Mouse (Mus musculus) left cerebral cortex, postnatal 25 days (tissue): ENCODE measurements around the gene Pkm. TPM values are rescaled to one million over a fixed set of nuclear protein-coding genes. Genes with fewer than 3 reads are reported as not detected.

Experiments
- DNase-seq, 2 experiments: peaks; one replicate each; pipeline ENCODE4 v3.0.0; 2022; ENCODE audit warnings: low spot score in 2 of 2, mixed read lengths in 1 of 2
- intact Hi-C: fragments of 180-260 bp; cut with DNase I; formaldehyde crosslinking; loops from one replicate; pipeline ENCODE4 v1.15.1; 2025
- total RNA-seq, 2 experiments: library from RNA; stranded (reverse); gene quantifications; 2 replicates each; pipeline ENCODE4 v1.2.3; 2021

Gene Pkm
- total RNA-seq, 2 experiments from 2014 or later = 1,173 to 1,205 TPM

GRCm38 (mm10) chr9:59663957-59664356, 7.8 kb downstream of the Pkm start:
- intact Hi-C loops = no loop called here

GRCm38 (mm10) chr9:59664664-59665256, 8.6 kb downstream of the Pkm start:
- intact Hi-C loops = no loop called here
- DNase-seq = no peak

More at GRCm38 (mm10) chr9:59663957-59664356, 7.8 kb downstream of the Pkm start:
- DNase-seq = no peak

GRCm38 (mm10) chr9:59666016-59666415, 9.8 kb downstream of the Pkm start:
- DNase-seq = no peak
- intact Hi-C loops = no loop called here

GRCm38 (mm10) chr9:59666813-59667212, 10.6 kb downstream of the Pkm start:
- no peak for DNase-seq
- intact Hi-C loops = no loop called here

GRCm38 (mm10) chr9:59667250-59667649, 11.1 kb downstream of the Pkm start:
- DNase-seq = peak; percentile 56 to 72
- intact Hi-C loops = no loop called here

- no peak for DNase-seq
- intact Hi-C loops = no loop called here
These were observed 11.7 kb downstream of the Pkm start for GRCm38 (mm10) chr9:59667904-59668303.

- DNase-seq = no peak
- intact Hi-C loops = no loop called here
These were observed 12.3 kb downstream of the Pkm start for GRCm38 (mm10) chr9:59668473-59668872.

GRCm38 (mm10) chr9:59669172-59669571, 13.0 kb downstream of the Pkm start:
- intact Hi-C loops = no loop called here
- DNase-seq = no peak

GRCm38 (mm10) chr9:59672195-59672894, 16.2 kb downstream of the Pkm start:
- DNase-seq = peak in 1 of 2 experiments; percentile 65
- intact Hi-C loops = no loop called here

GRCm38 (mm10) chr9:59673427-59673826, 17.3 kb downstream of the Pkm start:
- intact Hi-C loops = no loop called here
- DNase-seq = no peak

- intact Hi-C loops = no loop called here
- DNase-seq = peak in 1 of 2 experiments; percentile 64
These were observed 19.4 kb downstream of the Pkm start for GRCm38 (mm10) chr9:59675598-59675997.

GRCm38 (mm10) chr9:59678313-59678712, 22.1 kb downstream of the Pkm start:
- intact Hi-C loops = no loop called here
- DNase-seq = no peak

GRCm38 (mm10) chr9:59679678-59680533, 23.7 kb downstream of the Pkm start, which contains the start of gene Gramd2:
Gramd2 (plus strand) TSS chr9:59680144.
- intact Hi-C loops = loop anchor here (2.0 kb wide), 1 partner anchor 23 kb away; the partner anchor contains the start of gene Pkm
- peak; percentile 75 to 79 for DNase-seq

GRCm38 (mm10) chr9:59680534-59680875, 24.3 kb downstream of the Pkm start:
- no peak for DNase-seq
- intact Hi-C loops = loop anchor here (2.0 kb wide), 1 partner anchor 24 kb away; the partner anchor contains the start of gene Pkm

- intact Hi-C loops = no loop called here
- DNase-seq = no peak
These were observed 27.9 kb downstream of the Pkm start for GRCm38 (mm10) chr9:59684020-59684419.

GRCm38 (mm10) chr9:59687416-59688046, 31.4 kb downstream of the Pkm start:
- peak; percentile 63 to 92 for DNase-seq
- intact Hi-C loops = no loop called here

- DNase-seq = peak; percentile 81 to 93
- intact Hi-C loops = loop anchor here (5.0 kb wide), 1 partner anchor 61 kb away; the partner anchor contains the start of genes Myo9a and Senp8
These were observed 35.5 kb downstream of the Pkm start for GRCm38 (mm10) chr9:59691635-59692094.

GRCm38 (mm10) chr9:59692145-59692544, 36.0 kb downstream of the Pkm start:
- intact Hi-C loops = loop anchor here (5.0 kb wide), 1 partner anchor 60 kb away; the partner anchor contains the start of genes Myo9a and Senp8
- peak; percentile 59 to 72 for DNase-seq
